Mouse (Mus musculus) CH12.LX (cell line): ENCODE data around the gene Kcnj10.

Experiments used
- MXI1 ChIP-seq: IDR thresholded peaks from 2 replicates; pipeline ENCODE4 v1.6.1; 2011; ENCODE audit warnings: mild to moderate bottlenecking, low read depth, low read length, improper control_type of control experiment
- MYC ChIP-seq: IDR thresholded peaks from 2 replicates; pipeline ENCODE4 v1.6.1; 2011; ENCODE audit warnings: low read depth, mild to moderate bottlenecking, improper control_type of control experiment, low read length
- NRF1 ChIP-seq: IDR thresholded peaks from 2 replicates; pipeline ENCODE4 v1.6.1; 2014; ENCODE audit warnings: low read depth, mild to moderate bottlenecking, inconsistent platforms, low read length, improper control_type of control experiment, moderate library complexity
- TCF12 ChIP-seq: IDR thresholded peaks from 2 replicates; pipeline ENCODE4 v1.6.1; 2014; ENCODE audit warnings: low read depth, mild to moderate bottlenecking, inconsistent platforms, low read length, improper control_type of control experiment
- ZNF384 ChIP-seq: IDR thresholded peaks from 2 replicates; pipeline ENCODE4 v1.6.1; 2012; ENCODE audit warnings: low read depth, low read length, improper control_type of control experiment, inconsistent platforms

DNA sequence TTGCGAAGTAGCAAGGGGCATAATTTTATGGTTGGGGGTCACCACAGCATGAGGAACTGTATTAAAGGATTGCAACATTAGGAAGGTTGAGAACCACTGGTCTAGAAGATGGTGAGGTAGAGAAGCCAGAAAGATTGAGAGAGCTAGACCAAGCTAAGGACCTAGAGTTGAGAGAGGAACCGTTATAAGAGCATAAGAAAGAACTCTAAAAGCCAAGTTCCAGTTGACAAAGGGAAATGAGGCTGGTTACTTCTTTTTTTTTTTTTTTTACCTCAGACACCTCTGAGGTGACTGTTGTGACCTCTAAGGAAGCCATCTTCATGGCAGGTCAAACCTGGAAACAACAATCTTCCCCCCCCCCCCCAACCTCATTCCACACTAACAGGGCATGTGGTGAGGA is 35.9 kb upstream of the Kcnj10 start:
- no peak for TF ChIP-seq TCF12
- TF ChIP-seq ZNF384, result no peak
- no peak for TF ChIP-seq NRF1
- no peak for TF ChIP-seq MYC
- TF ChIP-seq MXI1, result no peak
